Mouse (Mus musculus): ENCODE measurements around the gene Iqck.

Iqck gene

DNA sequence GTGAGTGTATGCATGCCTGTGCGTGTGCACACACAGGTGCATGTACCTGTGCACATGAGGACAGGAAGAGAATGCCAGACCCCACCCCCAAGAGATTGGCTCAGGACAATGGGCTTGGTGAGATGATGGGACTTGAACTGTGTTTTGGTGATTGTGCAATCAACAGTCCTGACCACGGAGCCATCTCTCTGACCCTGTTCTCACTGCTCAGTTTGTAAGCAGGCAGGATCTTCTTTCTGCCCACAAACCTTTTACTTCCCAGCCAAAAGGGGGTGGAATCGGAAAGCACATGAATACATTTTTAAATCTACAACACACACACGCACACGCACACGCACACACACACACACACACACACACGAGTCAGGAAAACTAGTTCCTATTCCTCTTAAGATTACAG, 56.0 kb downstream of the Iqck start:
- DNase-seq (ENCODE audit: low read depth, low spot score): no peak

DNA sequence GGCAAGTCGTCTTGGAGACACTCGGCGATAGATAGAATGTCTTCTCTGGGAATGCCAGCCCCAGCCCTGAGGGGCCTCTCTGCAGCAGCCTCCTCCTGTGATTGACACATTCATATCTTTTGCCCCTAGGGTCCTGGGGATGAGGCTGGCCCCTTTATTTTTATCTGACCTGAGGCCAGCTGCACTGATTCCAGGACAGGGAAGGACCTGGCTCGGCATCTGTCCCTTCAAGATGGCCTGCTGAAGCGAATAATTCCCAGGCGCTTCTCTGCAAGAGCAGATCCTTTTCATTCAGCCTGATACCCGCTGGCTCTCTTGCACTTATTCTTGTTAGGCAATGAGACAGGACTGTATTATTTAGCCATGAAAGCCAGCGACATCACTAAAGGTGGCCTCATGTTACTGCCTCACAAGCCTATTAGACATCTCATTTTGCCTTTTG, 56.5 kb downstream of the Iqck start:
- DNase-seq (ENCODE audit: low read depth, low spot score): no peak

DNA sequence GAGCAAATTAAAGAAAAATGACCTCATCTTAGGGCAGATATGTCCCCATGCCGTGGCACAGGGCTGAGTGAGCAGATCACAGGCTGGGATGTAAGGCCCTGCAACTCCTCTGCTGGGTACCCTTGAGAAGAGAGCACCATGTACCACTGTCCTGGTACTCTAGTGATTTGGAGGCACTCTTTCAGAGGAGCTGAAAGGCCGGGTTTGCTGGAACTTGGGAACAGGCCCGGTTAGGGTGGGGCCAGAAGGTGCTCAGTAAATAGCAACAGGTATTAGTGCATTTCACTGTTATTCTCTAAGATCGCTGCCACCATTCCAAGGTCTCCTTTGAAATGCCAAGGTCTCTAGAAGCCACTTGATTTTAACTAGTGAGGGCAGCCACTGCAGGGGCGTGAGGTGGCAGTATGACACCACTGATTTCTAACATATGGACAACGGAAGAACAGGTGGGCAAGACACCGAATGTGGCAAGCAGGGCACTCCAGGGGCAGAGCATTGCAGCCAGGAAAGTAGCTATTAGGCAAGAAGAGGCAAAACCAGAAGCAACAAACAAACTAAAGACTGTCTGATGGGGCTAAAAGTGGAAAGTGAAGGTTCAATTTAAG, 59.1 kb downstream of the Iqck start:
- no peak for DNase-seq (ENCODE audit: low read depth, low spot score)

DNA sequence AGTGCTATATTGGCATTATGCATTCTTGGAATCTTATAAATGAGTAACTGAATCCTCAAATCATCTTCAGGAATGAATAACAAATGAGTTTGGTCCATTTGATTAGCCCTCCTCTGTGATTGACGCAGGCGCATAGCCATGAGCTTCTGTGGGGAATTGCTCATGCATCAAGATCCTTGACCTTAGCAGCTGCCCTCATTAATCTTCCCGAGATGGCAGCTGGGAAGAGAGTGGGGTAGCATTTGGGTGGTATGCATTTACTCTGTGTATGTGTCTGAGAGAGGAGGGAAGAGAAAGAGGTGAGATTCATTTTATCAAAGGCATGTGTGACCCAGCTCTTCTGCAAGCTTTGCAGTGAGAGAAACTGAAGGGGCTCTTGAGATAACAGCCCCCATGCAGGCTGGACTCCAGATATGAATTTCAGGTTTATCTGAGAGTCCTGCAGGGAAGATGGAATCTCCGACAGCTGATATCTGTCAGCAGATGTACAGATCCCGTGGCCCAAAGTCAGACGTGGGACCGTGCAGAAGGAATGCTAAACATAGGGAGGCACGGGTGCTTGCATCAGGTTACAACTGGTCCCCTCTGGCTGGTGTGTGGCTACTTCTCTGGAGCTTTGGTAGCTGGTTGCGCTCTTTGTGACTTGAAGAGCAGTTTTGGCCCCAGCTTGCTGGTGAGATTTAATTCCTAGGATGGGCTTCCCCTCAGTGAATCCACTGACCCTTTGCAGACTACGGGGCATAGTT, 63.9 kb downstream of the Iqck start:
- no peak for DNase-seq (ENCODE audit: low read depth, low spot score)

DNA sequence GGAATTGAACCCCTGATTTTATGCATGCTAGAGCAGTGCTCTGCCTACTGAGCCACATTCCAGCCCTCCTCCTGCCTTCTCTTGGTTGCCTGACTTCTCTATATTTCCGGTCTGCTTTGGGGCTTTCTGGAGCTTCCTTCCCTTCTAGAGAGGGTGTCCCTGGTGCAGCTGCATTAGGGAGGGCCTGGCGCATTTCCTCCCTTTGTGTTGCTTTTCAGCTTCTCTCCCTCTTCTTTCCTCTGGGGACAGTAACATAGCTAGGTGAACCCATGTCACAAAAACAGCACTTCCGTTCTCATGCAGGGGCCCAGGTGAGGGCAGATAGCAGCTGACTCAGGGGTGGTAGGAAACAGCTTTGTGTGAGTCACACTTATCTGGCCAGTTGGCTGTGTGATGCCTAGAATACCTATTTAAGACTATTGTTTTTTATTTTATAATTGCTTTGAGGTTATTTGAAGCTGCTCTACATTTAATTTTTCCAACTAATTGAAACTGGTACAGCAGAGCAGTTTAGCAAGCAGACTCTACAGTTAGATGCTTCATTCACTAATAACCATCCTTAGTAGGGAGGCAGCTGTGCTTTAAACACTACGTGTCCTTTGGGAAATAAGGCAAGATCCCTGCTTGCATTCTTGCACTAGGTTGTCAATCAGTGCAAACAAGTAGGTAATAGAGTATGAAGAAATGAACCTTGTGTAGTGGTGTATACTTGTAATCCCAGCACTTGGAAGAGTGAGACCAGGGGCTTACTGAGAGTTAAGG, 67.1 kb downstream of the Iqck start:
- no peak for DNase-seq (ENCODE audit: low read depth, low spot score)

DNA sequence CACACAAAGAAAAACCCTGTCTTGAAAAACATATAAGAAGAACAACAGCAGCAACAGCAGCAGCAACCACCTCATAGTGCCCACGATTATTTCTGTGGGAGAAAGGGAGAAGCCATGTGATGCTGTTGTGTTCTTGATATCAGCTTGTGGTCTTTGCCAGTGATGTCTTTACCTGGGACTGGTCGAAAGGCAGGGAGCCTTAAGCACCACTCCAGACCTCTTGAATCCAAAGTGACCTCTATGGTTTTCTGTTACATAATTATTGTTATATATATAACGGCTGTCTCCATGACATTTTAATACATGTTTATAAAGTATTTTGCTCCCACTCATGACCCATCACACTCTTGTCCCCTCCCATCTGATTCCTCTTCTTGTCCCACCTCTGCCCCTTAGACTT, 70.0 kb downstream of the Iqck start:
- DNase-seq (ENCODE audit: low read depth, low spot score): no peak

DNA sequence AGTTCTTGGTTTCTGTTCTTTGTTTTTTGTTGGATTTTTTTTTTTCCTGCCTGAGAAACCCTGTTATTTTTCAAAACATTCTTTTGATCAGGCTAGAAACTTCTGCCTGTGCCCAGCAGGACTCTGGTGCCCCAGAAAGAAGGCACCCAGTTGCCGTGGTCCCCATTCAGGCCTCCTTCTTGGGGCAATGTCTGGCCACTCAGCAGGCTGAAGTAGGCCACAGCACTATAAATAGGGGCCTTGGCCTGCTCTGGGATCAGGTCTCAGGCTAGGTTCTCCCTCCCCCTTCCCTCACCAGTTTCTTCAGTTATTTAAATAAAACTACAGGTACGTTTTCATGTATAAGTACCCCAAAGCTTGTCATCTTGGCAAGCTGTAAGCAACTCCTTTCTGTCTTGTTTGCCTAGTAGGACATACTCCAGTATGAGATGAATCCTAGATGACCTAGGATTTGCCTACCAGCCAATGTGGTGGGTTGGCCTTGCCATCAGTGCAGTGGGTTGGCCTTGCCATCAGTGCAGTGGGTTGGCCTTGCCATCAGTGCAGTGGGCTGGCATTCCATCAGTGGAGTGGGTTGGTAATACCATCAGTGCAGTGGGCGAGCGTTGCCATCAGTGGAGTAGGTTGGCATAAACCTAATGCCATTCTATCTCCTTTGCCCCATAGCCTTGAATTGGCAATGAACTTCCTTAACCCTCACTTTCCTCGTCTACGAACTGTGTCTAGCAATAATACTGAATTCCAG, 71.1 kb downstream of the Iqck start:
- DNase-seq (ENCODE audit: low read depth, low spot score): no peak

DNA sequence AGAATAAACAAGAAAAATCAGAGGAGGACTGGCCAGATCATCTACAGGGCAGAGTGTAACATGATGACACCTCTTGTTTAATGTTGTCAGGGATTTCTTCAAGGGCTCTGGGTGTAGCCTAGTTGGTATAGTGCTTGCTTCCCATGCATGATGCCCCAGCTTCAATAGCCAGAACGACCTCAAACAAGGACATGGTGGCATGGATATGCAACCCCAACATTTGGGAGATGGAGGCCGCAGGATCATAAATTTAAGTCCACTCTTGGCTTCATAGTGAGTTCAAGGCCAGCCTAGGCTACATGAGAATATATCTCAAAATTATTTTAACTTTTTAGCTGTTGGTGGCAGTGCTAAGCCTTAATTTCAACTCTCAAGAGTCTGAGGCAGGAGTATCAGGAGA, 71.7 kb downstream of the Iqck start:
- no peak for DNase-seq (ENCODE audit: low read depth, low spot score)

DNA sequence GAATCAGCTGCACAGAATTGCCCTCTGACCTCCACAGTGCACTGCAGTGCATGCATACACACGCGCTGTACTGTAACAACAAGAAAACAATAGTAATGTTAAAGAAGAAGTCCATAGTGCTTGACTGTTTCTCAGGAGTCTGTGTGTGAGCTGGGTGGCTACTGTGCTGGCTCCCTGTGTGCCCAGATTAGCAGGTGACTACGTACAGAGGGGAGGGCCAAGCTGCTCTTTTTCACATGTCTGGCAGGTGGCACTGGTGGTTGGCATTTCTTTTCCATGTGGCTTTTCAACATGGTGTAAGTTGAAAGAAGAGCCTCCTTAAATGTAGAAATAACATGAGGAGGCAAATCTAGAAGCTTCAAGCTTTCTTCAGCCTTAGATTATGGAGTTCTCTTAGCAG, 72.8 kb downstream of the Iqck start:
- no peak for DNase-seq (ENCODE audit: low read depth, low spot score)

DNA sequence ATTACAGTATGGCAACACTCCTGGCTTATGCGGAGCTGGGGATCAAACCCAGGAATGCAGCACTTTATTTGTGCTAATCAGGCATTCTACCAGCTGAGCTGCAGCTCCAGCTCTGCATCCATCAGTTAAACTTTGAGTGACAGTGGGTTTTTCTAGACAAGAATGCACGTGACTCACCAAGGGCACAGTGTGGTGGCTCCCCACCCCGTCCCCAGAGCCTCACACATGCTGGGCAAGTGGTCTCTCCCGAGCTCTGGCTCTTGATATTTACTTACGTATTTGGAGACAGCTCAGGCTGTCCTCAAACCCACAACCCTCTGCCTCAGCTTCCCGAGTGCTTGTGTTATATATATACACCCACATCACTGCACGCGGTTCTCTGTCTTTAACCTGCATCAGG, 73.4 kb downstream of the Iqck start:
- no peak for DNase-seq (ENCODE audit: low read depth, low spot score)

DNA sequence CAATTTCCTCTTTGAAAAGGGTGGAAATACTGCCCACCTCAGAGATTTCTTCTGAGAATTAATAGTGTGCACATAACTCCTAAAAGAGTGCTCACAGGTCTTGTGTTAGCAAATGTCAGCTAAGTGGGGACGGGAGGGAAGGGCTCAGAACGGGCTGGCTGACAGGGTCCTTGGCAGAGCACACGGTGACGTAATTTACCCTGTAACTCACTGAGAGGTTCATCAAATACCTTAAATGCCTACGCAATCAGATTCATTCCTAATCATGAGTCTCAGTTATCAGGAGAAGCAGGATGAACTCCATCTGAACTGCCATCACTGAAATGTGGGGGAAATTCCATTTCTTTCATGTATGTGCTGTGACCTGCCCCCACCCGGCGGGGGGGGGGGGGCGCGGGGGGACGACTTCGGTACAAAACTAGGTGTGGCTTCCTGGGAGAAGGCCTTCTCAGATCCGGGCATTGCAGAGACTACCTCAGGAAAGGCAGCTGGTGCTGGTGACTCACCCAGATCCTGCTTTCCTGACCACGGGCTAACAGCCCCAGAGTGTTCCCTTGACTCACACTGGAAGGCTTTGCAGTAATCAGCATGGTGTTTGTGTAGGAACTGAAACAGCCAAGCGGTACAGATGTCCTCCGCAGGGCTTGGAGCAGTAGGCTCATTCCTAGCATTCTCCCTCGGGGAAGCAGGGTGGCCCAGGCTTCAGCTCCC, 74.2 kb downstream of the Iqck start:
- DNase-seq (ENCODE audit: low read depth, low spot score): no peak

DNA sequence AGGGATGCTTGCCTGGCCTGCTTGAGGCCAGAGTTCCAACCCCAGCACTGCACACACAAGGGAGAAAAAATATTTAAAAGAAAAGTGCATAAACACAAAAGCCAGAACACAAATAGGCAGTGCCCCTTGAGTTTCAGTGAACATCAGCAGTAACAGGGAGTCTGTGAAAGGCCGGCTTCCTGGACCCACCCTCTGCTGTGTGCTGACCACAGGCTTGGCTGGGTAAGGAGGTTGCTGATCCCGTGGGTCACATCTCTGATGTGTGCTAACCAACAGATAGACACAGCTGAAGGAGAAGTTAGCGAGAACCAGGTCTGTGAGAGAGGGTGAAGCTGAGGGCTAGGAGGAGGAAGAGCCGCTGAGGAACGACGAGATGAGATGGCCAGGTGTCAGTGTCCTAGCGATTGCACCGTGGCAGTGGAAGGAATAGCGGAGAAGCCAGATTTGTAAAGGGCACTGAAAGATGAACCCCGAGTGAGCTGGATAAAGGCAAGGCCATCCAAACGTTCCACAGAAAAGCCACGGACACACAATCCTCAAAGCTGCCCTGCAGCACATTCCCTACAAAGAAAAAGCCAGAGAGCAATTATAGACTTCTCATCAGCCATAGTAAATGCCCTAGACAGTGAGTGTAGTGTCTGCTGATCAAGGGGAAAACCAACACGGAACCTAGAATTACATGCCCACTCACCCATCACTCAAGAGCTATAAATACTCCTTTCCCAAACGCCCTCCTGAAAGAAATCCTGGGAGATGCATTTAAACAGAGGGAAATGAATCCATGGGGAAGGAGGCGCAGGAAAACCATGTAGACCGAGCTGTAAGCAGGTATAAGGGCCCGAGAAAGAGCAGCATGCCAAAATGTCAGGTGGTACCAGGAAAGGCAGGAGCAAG, 76.2 kb downstream of the Iqck start:
- no peak for DNase-seq (ENCODE audit: low read depth, low spot score)

DNA sequence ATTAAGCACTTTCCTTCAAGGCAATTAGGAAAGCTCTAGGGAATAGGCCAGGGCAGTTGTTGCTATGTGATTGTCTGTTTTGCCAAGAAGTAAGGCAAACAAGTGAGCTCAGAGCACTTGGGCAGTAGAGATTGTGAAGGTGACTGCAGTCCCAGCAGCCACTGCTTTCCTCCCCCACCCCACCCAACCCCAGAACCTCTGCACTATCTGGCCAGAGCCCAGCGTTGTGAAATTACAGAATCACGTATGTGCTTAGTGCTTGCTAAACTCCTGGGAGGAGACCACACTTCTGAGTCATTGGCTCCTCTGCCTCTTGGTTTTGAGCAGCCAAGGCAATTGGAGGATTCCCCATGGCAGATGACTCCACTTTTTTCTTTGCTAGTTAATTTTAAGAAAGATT, 79.8 kb downstream of the Iqck start:
- DNase-seq (ENCODE audit: low read depth, low spot score): no peak

DNA sequence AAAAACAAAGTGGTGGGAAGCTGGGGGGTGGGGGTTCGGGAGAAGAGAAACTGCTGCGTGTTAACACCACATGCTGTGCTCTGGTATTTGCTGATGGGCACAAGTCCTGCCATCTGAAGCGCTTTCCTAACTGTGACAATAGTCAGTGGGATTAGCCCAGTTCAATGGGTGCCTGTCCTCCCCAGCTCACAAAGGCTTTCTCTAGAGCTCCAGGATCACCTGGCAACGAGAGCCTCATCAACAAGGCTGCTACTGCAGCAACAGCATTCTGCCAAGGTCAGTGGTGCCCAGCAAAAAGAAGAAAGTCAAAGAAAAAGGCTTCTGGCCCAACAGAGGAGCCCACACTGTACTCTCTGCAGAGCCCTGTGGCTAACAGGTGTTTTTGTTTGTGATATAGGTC, 81.3 kb downstream of the Iqck start:
- no peak for DNase-seq (ENCODE audit: low read depth, low spot score)

DNA sequence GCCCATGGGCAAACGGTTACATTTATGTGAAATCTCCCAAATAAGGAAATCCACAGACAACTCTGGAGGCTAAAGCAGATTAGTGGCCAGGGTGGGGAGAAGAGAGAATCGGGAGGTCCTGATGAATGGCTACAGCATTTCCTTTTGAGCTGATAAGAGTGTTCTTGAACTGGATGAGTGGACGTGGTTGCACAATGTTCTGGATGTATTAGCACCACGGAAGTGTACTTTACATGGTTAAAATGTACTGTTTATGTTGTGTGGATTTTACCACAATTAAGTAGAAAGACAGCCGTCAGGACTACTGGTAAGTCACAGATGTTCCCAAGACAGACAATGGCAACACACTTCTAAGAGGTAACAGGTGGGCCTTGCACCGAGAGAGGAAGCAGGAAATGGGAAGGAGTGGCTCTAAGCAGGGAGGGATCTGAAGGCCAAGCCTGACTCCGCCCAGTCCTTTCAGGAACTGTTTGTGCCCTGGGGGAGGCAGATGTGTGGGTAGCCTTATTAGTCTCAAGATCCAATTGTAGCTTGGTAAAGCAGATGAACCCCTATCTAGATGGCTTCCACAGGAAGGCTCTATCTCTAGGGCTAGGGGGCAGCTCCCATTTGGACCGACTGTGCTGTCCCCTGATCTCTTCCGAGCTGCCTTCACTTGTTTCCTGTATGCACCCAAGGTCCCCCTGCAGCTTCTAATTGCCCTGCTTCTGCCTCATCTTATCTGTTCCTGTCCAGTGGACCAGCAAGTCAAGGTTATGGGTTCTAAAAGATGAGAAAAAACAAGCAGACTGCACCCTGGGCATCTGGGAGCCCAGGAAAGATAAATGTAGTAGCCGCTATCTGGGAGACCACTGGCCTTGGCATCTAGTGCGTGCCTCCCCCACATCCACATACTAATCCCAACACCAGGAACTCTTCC, 82.2 kb downstream of the Iqck start:
- DNase-seq (ENCODE audit: low read depth, low spot score): no peak

DNA sequence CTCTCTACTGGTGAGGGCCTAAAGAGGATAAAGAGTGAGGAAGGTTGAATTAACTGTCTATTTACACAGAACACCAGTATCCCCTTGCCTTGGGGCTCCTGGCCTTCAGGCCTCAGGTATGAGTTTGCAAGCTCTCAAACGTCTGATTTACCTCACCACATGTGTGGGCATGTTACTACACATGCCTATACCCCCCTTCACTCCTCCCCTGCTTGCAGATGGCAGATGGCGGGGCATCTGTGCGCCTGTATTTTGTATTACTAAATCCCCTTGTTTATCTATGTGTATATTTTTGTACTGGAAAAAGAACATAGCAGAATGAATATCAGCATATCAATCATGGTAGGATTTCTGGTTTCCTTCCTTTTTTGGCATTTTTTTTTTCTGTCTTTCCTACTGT, 86.7 kb downstream of the Iqck start:
- DNase-seq (ENCODE audit: low read depth, low spot score): no peak

DNA sequence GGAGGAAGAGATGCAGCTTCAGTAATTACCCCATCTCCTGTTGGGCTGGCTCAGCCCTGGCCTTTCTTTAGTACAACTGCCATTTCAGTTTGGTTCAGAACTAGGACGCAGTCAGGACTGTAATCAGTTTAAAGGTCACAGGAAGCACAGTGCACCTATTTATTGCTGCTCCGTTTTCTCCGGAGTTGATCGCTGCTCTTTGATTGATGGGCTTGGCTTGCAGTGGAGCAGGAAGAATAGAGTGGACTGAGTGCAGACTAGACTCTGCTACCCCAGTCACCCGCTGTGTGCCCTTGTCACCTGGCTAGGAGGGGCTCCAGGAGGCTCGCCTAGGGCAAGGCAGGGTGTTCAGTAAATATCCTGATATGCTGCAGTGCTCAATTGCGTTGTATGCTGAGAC, 87.6 kb downstream of the Iqck start:
- no peak for DNase-seq (ENCODE audit: low read depth, low spot score)

DNA sequence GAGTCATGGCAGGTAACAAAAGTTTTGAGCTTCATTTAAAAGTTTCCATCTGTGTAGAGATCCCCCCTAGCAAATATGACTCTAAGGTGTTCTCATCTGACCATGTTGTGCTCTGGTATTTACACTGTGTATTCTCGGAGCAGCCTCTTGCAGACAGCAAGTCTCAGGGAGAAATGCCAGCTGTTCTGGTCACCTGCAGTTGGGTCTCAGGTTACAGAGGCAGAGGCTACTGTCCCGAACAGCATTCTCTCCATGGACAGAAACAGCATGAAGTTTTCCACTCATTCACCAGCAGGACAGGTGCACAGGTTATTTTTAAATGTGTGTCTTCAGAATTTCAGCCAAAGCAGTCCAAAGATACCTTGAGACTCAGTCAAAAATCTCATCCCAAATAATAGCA, 89.3 kb downstream of the Iqck start:
- DNase-seq (ENCODE audit: low read depth, low spot score): no peak

DNA sequence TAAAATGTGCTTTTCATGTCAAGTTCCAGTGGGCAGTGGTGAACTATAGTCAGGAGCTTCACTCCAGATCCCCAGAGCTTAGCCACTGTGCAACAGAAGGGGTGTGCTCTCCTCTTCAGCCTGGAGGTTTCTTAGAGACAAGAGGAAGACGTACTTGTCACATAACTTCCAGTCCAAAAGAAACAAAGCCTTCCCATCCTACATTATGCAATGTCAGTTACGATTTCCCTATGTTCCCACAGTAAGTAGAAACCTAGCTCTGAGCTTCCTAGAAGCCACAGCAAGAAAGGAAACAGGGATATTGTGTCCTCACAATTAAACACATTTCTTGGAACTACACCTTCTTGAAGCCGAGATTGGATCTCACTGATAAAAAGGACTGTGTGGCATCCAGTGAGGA, 91.7 kb downstream of the Iqck start:
- no peak for DNase-seq (ENCODE audit: low read depth, low spot score)

All from WW6 (cell line).